Mouse (Mus musculus) forebrain, embryonic 14.5 days (tissue): Measurements from ENCODE around the gene Erbb4. TPM values are rescaled to one million over a fixed set of nuclear protein-coding genes. Genes with fewer than 3 reads are reported as not detected.

Experiments
- ATAC-seq: fragments of 200-750 bp; cut with Nextera tagmentation; 2 replicates; pipeline ENCODE4 v1.8.0; 2017; ENCODE audit warnings: mild to moderate bottlenecking, moderate library complexity
- DNase-seq: peaks from one replicate; pipeline ENCODE4 v3.0.0-alpha.2; 2015; ENCODE audit warnings: low spot score
- H3K27ac ChIP-seq: fragments of 300-500 bp; sonication (generic); 2 replicates; pipeline ENCODE4 v1.5.1; 2014; ENCODE audit warnings: low read depth, mild to moderate bottlenecking, control low read depth, low read length, moderate library complexity
- H3K27me3 ChIP-seq: fragments of 300-500 bp; sonication (generic); replicated peaks from 2 replicates; pipeline ENCODE4 v1.6.1; 2014; ENCODE audit warnings: low read length, control low read depth, mixed read lengths; ENCODE audit not compliant: control insufficient read depth, insufficient read depth
- H3K36me3 ChIP-seq: fragments of 300-500 bp; sonication (generic); 2 replicates; pipeline ENCODE4 v1.6.1; 2014; ENCODE audit warnings: low read length, control low read depth; ENCODE audit not compliant: control insufficient read depth, insufficient read depth
- H3K4me1 ChIP-seq: fragments of 300-500 bp; sonication (generic); 2 replicates; pipeline ENCODE4 v1.6.1; 2014; ENCODE audit warnings: antibody characterized with exemption, low read length, control low read depth; ENCODE audit not compliant: control insufficient read depth, insufficient read depth
- H3K4me2 ChIP-seq: fragments of 300-500 bp; sonication (generic); 2 replicates; pipeline ENCODE4 v1.6.1; 2014; ENCODE audit warnings: mild to moderate bottlenecking, control low read depth, low read length
- H3K4me3 ChIP-seq: fragments of 300-500 bp; sonication (generic); 2 replicates; pipeline ENCODE4 v1.5.1; 2014; ENCODE audit warnings: low read depth, low read length, control low read depth
- H3K9ac ChIP-seq: fragments of 300-500 bp; sonication (generic); 2 replicates; pipeline ENCODE4 v1.6.1; 2014; ENCODE audit warnings: mild to moderate bottlenecking, low read length, control low read depth, moderate library complexity
- H3K9me3 ChIP-seq: fragments of 300-500 bp; sonication (generic); replicated peaks from 2 replicates; pipeline ENCODE4 v1.6.1; 2016; ENCODE audit warnings: low read length, control low read depth, mixed read lengths; ENCODE audit not compliant: control insufficient read depth
- WGBS: fragments of 180-500 bp; shearing (Covaris S2); extraction: QIAGEN DNeasy Blood & Tissue Kit; methylation state at CpG from one replicate; pipeline ENCODE4 v1.1.7; 2014; 5-methylcytosine and 5-hydroxymethylcytosine counted together
- polyA plus RNA-seq: library from polyadenylated mRNA; unstranded; fragments of >200 nt; fragmentation: Nextera tagmentation; extraction: Ambion mirVana; gene quantifications from 2 replicates; pipeline ENCODE4 v1.2.1, GENCODE M21; 2014

Erbb4 gene
- polyA plus RNA-seq, 1 experiment from 2014 or later: 8.4 TPM

DNA sequence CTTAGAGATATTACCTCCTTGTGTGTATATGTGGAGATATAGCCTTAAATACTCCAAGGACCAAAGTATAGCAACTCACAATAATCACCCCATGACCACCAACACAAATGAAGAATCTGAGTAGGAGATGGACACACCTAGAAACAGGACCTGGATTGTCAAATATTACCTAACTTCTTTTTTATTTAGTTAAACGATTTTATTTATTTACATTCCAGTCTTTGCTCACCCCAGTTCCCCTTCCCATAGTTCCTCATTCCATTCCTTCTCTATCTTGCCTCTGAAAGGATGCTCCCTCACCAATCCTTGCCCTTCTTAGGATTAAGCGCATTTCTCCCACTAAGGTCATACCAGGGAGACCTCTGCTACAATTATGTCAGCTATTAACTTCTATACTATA is 128.6 kb downstream of the Erbb4 start:
- Histone ChIP-seq H3K9me3 (no peaks in the 10 kb centered on the region), H3K9ac (no peak overlapping the region), H3K4me1 (no peaks in the 10 kb centered on the region), H3K27ac (no peak overlapping the region), H3K27me3 (no peaks in the 10 kb centered on the region), H3K4me3 (no peak overlapping the region), H3K36me3 (no peaks in the 10 kb centered on the region), H3K4me2 (no peak overlapping the region)
- ATAC-seq (no peak), DNase-seq (no peak)
- WGBS: 81% methylated on average over 2 of the region's 2 CpGs

GRCm38 (mm10) chr1:68978571-68978970 is 129.3 kb downstream of the Erbb4 start:
- no peaks in the 10 kb centered on the region for H3K27me3 ChIP-seq
- H3K4me1 ChIP-seq: no peaks in the 10 kb centered on the region
- ATAC-seq (no peak), DNase-seq (no peak)
- H3K27ac ChIP-seq: no peak overlapping the region
- no peak overlapping the region for H3K4me2 ChIP-seq
- H3K9ac ChIP-seq: no peak overlapping the region
- no peak overlapping the region for H3K4me3 ChIP-seq
- H3K36me3 ChIP-seq: no peaks in the 10 kb centered on the region
- 91% methylated on average over 3 of the region's 3 CpGs for WGBS
- no peaks in the 10 kb centered on the region for H3K9me3 ChIP-seq

DNA sequence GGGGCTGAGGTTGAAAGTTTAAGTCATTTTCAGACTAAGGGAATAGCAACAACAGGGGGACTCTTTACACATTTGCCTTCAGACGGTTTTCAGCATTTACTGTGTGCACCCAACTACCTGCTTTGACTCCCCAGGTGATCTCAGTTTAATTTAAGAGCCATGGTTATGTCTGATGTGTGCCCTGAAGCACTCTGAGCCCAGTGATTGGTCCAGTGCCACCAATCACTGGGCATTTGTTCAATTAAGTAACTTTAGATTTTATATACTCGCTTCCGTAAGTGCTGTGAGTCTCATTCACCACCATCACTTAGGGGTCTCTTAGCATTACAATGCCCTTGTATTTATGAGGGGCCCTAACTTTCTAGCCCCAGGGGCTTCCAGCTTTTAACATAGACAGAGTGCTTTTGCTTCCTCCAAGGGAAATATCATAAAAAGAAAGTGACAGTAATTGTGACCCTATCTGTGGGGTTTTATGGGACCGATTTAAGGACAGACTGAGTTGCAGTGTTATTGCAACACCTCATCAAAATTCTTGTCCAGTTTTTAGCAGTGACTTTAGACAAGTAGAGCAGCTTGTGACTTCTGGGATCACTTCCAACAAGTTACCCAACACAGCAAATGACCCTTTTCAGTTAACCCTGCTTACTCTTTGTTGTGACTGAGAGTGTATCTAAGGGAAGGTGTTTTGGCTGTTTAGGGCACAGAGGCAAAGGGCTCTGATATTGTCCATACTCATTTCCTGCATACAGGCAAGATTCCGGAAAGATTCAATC is 134.3 kb downstream of the Erbb4 start:
- ATAC-seq: no peak
- Histone ChIP-seq H3K27ac (no peak overlapping the region), H3K9me3 (no peaks in the 10 kb centered on the region), H3K4me3 (no peak overlapping the region), H3K36me3 (no peaks in the 10 kb centered on the region), H3K4me2 (no peak overlapping the region), H3K9ac (no peak overlapping the region), H3K4me1 (no peaks in the 10 kb centered on the region), H3K27me3 (no peaks in the 10 kb centered on the region)
- WGBS: 63% methylated on average over 5 of the region's 5 CpGs
- DNase-seq: no peak

GRCm38 (mm10) chr1:68964127-68964526 is 143.7 kb downstream of the Erbb4 start:
- no peak overlapping the region for H3K27ac ChIP-seq
- no peaks in the 10 kb centered on the region for H3K36me3 ChIP-seq
- no peaks in the 10 kb centered on the region for H3K4me1 ChIP-seq
- no peak overlapping the region for H3K4me3 ChIP-seq
- no peak overlapping the region for H3K9ac ChIP-seq
- H3K27me3 ChIP-seq: no peaks in the 10 kb centered on the region
- DNase-seq: no peak
- no peak overlapping the region for H3K4me2 ChIP-seq
- H3K9me3 ChIP-seq: no peaks in the 10 kb centered on the region
- no peak for ATAC-seq

- no peaks in the 10 kb centered on the region for H3K27me3 ChIP-seq
- 15% methylated on average over 2 of the region's 2 CpGs for WGBS
- H3K4me3 ChIP-seq: no peak overlapping the region
- H3K36me3 ChIP-seq: no peaks in the 10 kb centered on the region
- H3K9me3 ChIP-seq: no peaks in the 10 kb centered on the region
- ATAC-seq (no peak), DNase-seq (no peak)
- H3K4me2 ChIP-seq: no peak overlapping the region
- H3K27ac ChIP-seq: no peak overlapping the region
- no peaks in the 10 kb centered on the region for H3K4me1 ChIP-seq
- H3K9ac ChIP-seq: no peak overlapping the region
These were observed 146.3 kb downstream of the Erbb4 start for GRCm38 (mm10) chr1:68961365-68962116.

- Histone ChIP-seq H3K27me3 (no peaks in the 10 kb centered on the region), H3K27ac (no peak overlapping the region), H3K4me3 (no peak overlapping the region), H3K36me3 (no peaks in the 10 kb centered on the region), H3K9ac (no peak overlapping the region), H3K9me3 (no peaks in the 10 kb centered on the region), H3K4me2 (no peak overlapping the region), H3K4me1 (no peaks in the 10 kb centered on the region)
- DNase-seq: no peak
- ATAC-seq: no peak
- WGBS: 64% methylated on average over 4 of the region's 4 CpGs
These were observed 150.9 kb downstream of the Erbb4 start for GRCm38 (mm10) chr1:68956766-68957533.

DNA sequence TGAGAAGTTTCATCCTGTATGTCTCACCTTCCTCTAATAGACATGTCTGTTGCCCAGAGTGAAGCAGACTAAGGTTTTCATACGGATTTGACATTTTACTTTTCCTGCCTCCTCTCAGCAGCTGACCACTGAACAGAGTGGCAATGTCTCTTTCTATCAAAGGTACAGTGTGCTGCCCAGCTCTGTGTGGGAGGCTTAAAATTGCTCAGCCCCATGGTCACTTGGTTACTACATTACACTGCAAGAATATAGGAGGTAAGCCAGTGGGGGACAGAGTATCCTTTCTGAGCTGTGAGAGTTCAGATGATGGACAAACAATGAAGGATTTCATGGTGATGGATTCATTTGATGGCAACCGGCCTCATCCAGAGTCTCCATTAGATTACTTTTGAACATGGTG is 152.4 kb downstream of the Erbb4 start:
- Histone ChIP-seq H3K4me2 (no peak overlapping the region), H3K4me1 (no peaks in the 10 kb centered on the region), H3K9me3 (no peaks in the 10 kb centered on the region), H3K27ac (no peak overlapping the region), H3K27me3 (no peaks in the 10 kb centered on the region), H3K36me3 (no peaks in the 10 kb centered on the region), H3K4me3 (no peak overlapping the region), H3K9ac (no peak overlapping the region)
- WGBS: 78% methylated on average over 2 of the region's 2 CpGs
- ATAC-seq: no peak
- DNase-seq: no peak

- DNase-seq: no peak
- Histone ChIP-seq H3K27me3 (no peaks in the 10 kb centered on the region), H3K27ac (no peak overlapping the region), H3K9ac (no peak overlapping the region), H3K9me3 (no peaks in the 10 kb centered on the region), H3K4me3 (no peak overlapping the region), H3K4me1 (no peaks in the 10 kb centered on the region), H3K4me2 (no peak overlapping the region), H3K36me3 (no peaks in the 10 kb centered on the region)
- 55% methylated on average over 2 of the region's 2 CpGs for WGBS
- no peak for ATAC-seq
These were observed 164.7 kb downstream of the Erbb4 start for GRCm38 (mm10) chr1:68943141-68943540.

- no peaks in the 10 kb centered on the region for H3K27me3 ChIP-seq
- H3K36me3 ChIP-seq: no peaks in the 10 kb centered on the region
- DNase-seq: no peak
- ATAC-seq: no peak
- no peaks in the 10 kb centered on the region for H3K9me3 ChIP-seq
- no peak overlapping the region for H3K27ac ChIP-seq
- H3K4me2 ChIP-seq: no peak overlapping the region
- no peak overlapping the region for H3K4me3 ChIP-seq
- no peak overlapping the region for H3K9ac ChIP-seq
- no peaks in the 10 kb centered on the region for H3K4me1 ChIP-seq
These were observed 173.1 kb downstream of the Erbb4 start for GRCm38 (mm10) chr1:68934804-68935203.
